Mouse (Mus musculus) kidney, adult 2 months (tissue): Measurements from ENCODE around the gene Cd33. TPM values are rescaled to one million over a fixed set of nuclear protein-coding genes. Genes with fewer than 3 reads are reported as not detected.

Experiments
- DNase-seq: peaks from one replicate; pipeline ENCODE4 v3.0.0; 2021
- H3K27ac ChIP-seq: fragments of 200-500 bp; 2 replicates; pipeline ENCODE4 v1.5.1; 2012; ENCODE audit warnings: low read depth, low read length, control low read depth, inconsistent platforms; ENCODE audit not compliant: insufficient read depth
- H3K27me3 ChIP-seq: fragments of 200-500 bp; replicated peaks from 2 replicates; pipeline ENCODE4 v1.6.1; 2012; ENCODE audit warnings: mild to moderate bottlenecking, moderate library complexity, low read length, inconsistent platforms; ENCODE audit not compliant: control insufficient read depth, insufficient read depth
- H3K36me3 ChIP-seq: fragments of 200-500 bp; 2 replicates; pipeline ENCODE4 v1.6.1; 2012; ENCODE audit warnings: mild to moderate bottlenecking, moderate library complexity, low read length, inconsistent platforms; ENCODE audit not compliant: control insufficient read depth, insufficient read depth
- H3K4me1 ChIP-seq: fragments of 200-500 bp; 2 replicates; pipeline ENCODE4 v1.6.1; 2011; ENCODE audit warnings: low read length; ENCODE audit not compliant: control insufficient read depth, insufficient read depth
- H3K4me3 ChIP-seq: fragments of 200-500 bp; 2 replicates; pipeline ENCODE4 v1.5.1; 2011; ENCODE audit warnings: mild to moderate bottlenecking, low read depth, low read length, control low read depth; ENCODE audit not compliant: insufficient read depth
- CTCF ChIP-seq: fragments of 200-500 bp; conservative IDR thresholded peaks from 2 replicates; pipeline ENCODE4 v1.5.1; 2011; ENCODE audit warnings: low read depth, mild to moderate bottlenecking, control low read depth, low read length, moderate library complexity, mixed read lengths; ENCODE audit not compliant: insufficient read depth, insufficient read length
- POLR2A ChIP-seq: fragments of 200-500 bp; IDR thresholded peaks from one replicate; pipeline ENCODE4 v1.6.1; 2011; ENCODE audit warnings: low read depth, low read length, control low read depth
- WGBS: fragments of 180-500 bp; shearing (Covaris S2); methylation state at CpG from one replicate; pipeline ENCODE4 v1.1.7; 2018; 5-methylcytosine and 5-hydroxymethylcytosine counted together
- polyA plus RNA-seq: library from polyadenylated mRNA; depleted of rRNA; stranded (reverse); fragments of >200 nt; gene quantifications from 2 replicates; pipeline ENCODE4 v1.2.3, GENCODE M21; 2012

Gene Cd33
- polyA plus RNA-seq, 1 experiment, result 3.9 TPM

DNA sequence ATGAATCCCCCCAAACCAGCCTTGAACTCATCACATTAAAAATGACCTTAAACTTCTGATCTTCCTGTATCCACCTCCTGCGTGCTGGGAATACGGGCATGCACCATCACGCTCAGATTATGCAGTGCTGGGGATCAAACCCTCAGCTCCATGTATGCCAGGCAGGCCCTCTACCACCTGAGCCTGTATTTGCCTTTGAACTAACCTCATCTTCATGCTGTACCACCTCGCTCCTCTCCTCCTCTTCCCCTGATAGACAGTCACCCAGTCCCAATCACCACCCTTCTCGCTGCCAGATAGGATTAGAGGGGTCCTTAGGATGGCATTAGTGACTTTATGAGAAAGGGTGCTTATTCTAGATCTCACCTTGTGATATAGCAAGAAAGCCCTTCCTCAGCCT is 29.2 kb downstream of the Cd33 start:
- DNase-seq, result no peak
- no peaks in the 10 kb centered on the region for H3K36me3 ChIP-seq
- 76% methylated on average over 5 of the region's 5 CpGs for WGBS
- H3K27me3 ChIP-seq, result no peaks in the 10 kb centered on the region; the same call in 1 of the 2 replicates
- TF ChIP-seq CTCF (no peak), POLR2A (no peak)
- no peak overlapping the region for H3K4me3 ChIP-seq
- no peak overlapping the region for H3K27ac ChIP-seq
- H3K4me1 ChIP-seq, result no peaks in the 10 kb centered on the region

DNA sequence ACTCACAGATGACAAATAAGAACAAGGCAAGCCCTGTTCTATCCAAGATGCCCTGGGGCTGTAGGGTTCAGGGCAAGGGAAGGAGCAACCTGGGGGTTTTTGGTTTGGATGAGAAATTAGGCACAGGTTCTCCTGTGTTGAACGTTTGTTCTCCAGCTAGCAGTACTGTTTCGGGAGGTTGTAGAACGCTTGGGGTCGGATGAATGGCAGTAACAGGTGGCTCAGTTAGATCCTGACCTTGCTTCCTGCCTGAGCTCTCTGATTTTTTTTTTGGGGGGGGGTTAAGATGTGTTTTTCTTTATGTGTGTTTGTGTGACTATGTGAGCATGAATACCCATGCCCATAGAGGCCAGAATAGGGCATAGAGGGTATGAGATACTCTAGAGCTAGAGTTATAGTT is 31.7 kb downstream of the Cd33 start:
- H3K27ac ChIP-seq, result no peak overlapping the region
- 75% methylated on average over 4 of the region's 4 CpGs for WGBS
- H3K36me3 ChIP-seq, result no peaks in the 10 kb centered on the region
- TF ChIP-seq POLR2A, result no peak
- no peak for TF ChIP-seq CTCF
- no peak for DNase-seq
- no peaks in the 10 kb centered on the region; the same call in 1 of the 2 replicates for H3K27me3 ChIP-seq
- H3K4me1 ChIP-seq, result no peaks in the 10 kb centered on the region
- no peak overlapping the region for H3K4me3 ChIP-seq

DNA sequence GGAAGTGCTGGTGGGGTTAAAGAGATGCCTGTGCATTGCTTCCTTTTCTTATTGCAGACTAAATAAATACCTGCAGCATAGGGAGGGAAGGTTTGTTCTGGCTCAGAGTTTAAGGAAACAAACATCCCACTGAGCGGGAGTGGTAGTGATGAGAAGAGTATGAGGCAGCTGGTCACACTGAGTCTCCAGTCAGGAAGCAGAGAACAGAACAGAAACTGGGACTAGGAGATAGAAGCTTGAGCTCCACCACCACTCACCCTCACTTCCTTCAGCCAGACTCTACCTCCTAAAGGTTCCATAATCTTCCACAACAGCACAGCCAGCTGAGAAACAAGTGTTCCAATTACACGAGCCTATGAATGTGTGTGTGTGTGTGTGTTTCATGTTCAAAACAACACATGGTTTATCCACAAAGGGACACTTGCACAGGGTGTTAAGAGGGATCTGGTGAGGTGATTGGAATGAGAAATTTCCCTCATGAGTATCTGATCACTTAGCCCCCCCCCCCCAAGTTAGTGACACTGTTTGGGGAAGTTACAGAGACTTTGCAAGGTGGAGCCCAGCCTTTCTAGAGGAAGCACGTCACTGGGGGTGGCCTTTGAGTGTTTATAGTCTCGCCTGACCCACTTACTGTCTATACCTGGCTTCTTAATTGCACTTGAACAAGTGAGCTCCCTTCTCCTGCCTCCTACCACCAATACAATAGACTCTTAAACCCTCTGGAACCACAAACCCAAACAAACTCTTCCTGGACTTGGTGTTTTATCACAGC is 32.3 kb downstream of the Cd33 start:
- no peak overlapping the region for H3K27ac ChIP-seq
- H3K4me3 ChIP-seq, result no peak overlapping the region
- no peaks in the 10 kb centered on the region; the same call in 1 of the 2 replicates for H3K27me3 ChIP-seq
- no peak for TF ChIP-seq POLR2A
- TF ChIP-seq CTCF, result no peak
- no peaks in the 10 kb centered on the region for H3K36me3 ChIP-seq
- no peaks in the 10 kb centered on the region for H3K4me1 ChIP-seq
- DNase-seq, result no peak
- 46% methylated on average over 4 of the region's 4 CpGs for WGBS

DNA sequence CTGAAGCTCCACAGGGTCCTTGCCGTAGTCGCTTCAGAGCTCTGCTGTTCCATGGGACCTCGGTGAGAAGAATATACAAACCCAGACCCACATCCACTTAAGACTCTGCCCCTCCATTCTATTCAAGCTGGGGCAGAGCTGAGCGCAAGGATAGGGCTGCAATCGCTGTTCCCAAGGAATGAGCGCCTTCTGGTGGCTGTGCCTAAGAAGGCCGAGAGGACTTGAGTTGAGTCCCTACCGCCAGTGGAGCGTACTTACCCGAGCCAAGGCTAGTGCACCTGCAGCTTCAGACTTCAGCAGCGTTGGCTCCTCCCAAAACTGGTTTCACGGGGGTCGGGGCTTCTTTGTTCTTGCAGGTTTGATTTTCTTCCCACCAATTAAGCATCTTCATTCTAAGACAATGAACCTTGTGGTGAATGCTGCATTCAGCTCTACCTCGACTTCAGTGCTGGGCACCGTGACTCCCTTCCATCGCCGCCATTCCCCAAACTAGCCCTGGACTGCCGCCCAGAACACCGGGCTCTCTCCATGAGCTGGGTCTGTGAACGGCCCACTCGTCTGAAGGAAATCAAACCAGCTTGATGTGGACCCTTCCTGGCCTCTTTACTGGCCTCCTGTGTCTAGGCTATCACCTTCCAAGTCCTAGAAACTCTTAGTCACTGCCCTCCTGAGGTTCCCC is 48.7 kb downstream of the Cd33 start:
- TF ChIP-seq CTCF (peak; percentile 67), POLR2A (no peak)
- no peaks in the 10 kb centered on the region for H3K27me3 ChIP-seq
- 13% methylated on average over 21 of the region's 21 CpGs for WGBS

DNA sequence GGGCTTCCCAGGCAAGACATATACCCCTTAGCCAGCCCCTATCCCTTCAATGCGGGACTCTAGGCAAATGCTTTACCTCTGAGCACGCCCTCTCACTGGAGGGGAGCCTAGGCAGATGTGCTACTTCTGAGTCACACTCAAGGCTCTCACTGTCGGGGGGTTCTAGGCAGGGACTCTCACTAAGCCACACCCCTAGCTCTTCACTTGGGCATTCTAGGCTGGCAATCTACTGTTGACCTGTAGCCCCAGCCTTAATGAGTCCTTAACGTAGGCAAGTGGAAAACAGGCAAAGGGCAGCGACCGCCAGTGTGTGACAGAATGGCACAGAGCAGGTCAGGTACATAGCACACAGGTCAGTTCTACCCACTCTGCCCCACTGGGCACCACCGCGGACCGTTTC is 53.4 kb downstream of the Cd33 start:
- WGBS, result 50% methylated on average over 9 of the region's 9 CpGs
- no peaks in the 10 kb centered on the region for H3K4me1 ChIP-seq
- no peaks in the 10 kb centered on the region for H3K27me3 ChIP-seq
- H3K27ac ChIP-seq, result no peak overlapping the region
- H3K4me3 ChIP-seq, result no peak overlapping the region
- no peak for TF ChIP-seq POLR2A
- TF ChIP-seq CTCF, result no peak
- no peaks in the 10 kb centered on the region for H3K36me3 ChIP-seq
- no peak for DNase-seq

More for the DNA sequence above, 48.7 kb downstream of the Cd33 start:
- H3K27ac ChIP-seq, result no peak overlapping the region
- no peak overlapping the region for H3K4me3 ChIP-seq
- DNase-seq, result peak; percentile 52
- no peaks in the 10 kb centered on the region for H3K36me3 ChIP-seq
- H3K4me1 ChIP-seq, result no peaks in the 10 kb centered on the region

DNA sequence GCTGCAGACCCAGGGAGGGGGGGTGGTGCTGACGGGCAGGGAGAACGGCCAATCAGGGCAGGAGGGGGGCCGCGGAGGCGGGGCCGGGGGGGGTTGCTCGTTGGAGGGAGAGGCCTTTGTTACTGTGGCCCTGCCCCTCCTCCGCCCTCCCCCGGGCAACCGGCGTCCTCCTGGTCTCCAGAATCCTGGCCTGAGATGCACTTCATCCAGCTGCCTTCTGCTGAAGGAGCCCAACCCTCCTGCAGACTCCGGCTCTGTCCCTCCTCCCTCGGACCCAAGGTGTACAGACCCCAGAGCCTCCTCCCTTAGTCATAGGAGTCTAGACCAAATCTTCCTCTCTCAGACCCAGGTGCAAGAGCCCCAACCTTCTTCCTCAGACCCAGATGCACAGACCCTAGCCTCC is 54.0 kb downstream of the Cd33 start:
- no peak overlapping the region for H3K4me3 ChIP-seq

DNA sequence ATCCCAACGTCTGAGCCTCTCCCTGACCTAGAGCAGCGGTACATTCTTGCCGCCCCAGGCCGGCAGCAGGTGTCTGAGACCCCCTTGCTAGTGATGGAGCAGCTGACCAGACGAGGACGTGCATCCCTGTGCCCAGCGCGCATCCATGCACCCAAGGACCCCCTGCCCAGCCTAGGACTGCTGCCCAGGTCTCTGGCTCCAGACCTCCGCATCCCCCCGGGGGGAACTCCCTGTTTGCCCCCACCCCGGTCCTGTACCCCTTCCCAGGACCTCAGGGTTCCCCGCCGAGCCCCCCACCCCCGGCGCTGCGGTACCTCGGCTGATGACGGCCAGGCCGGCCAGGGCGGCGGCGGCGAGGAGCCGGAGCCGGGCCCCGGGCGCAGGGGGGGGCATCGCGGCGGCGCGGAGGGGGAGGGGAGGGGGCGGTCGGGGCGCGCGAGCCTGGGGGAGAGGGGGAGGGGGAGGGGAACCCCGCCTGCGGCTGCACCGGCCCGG is 54.5 kb downstream of the Cd33 start, which contains the start of gene Iglon5:
Gene Iglon5, minus strand, starts transcription at position 445 of the 495 bp plus-strand sequence.
- Histone ChIP-seq H3K27me3 (no peaks in the 10 kb centered on the region), H3K36me3 (no peaks in the 10 kb centered on the region), H3K27ac (no peak within 1 kb of the TSS), H3K4me3 (no peak within 1 kb of the TSS), H3K4me1 (no peaks in the 10 kb centered on the region)
- WGBS, result 5% methylated on average over 20 of the region's 41 CpGs
- no peak for DNase-seq
- no peak for TF ChIP-seq POLR2A
- TF ChIP-seq CTCF, result no peak

More for the DNA sequence above, 54.0 kb downstream of the Cd33 start:
- no peaks in the 10 kb centered on the region for H3K36me3 ChIP-seq
- TF ChIP-seq POLR2A (no peak), CTCF (no peak)
- H3K27me3 ChIP-seq, result no peaks in the 10 kb centered on the region
- under 1% methylated on average over 13 of the region's 13 CpGs for WGBS
- no peak for DNase-seq
- H3K27ac ChIP-seq, result no peak overlapping the region
- H3K4me1 ChIP-seq, result no peaks in the 10 kb centered on the region
